Mouse (Mus musculus) ES-Bruce4 (cell line): ENCODE results near the gene Il1r2.

Experiments
- CTCF ChIP-seq: IDR thresholded peaks from one replicate; pipeline ENCODE4 v1.8.1; 2011; ENCODE audit warnings: low read depth, low read length
- EP300 ChIP-seq: IDR thresholded peaks from 2 replicates; pipeline ENCODE4 v1.6.1; 2011; ENCODE audit warnings: low read depth, low read length; ENCODE audit not compliant: insufficient read depth
- POLR2A ChIP-seq: IDR thresholded peaks from one replicate; pipeline ENCODE4 v1.8.1; 2011; ENCODE audit warnings: low read length; ENCODE audit not compliant: insufficient read depth

- no peak for TF ChIP-seq CTCF
- TF ChIP-seq POLR2A = no peak
- TF ChIP-seq EP300 = no peak
Measured at GRCm38 (mm10) chr1:40124237-40124636, 50.4 kb downstream of the Il1r2 start.
